Mouse (Mus musculus): ENCODE measurements around the gene Arhgap22. TPM values are rescaled to one million over a fixed set of nuclear protein-coding genes. Genes with fewer than 3 reads are reported as not detected.

The Arhgap22 gene
- total RNA-seq (2023; ENCODE audit: inconsistent age): not detected in 4 replicates

GRCm38 (mm10) chr14:33213823-33214766 lies at the start of gene Arhgap22:
TSS of gene Arhgap22 (plus strand) at chr14:33214026.

GRCm38 (mm10) chr14:33185068-33185800 lies 28.6 kb upstream of the Arhgap22 start, which contains the start of gene Wdfy4:
TSS of gene Wdfy4 (minus strand) at chr14:33185508.

Other genes with a start within 250 kb of the Arhgap22 start
- not detected in 4 replicates for gene Lrrc18, start 222.6 kb upstream of the Arhgap22 start, total RNA-seq (2023; ENCODE audit: inconsistent age)
- gene Wdfy4, start 28.5 kb upstream of the Arhgap22 start, total RNA-seq (2023; ENCODE audit: inconsistent age): 528 to 595 TPM (median 575 TPM) in 4 replicates
- gene Mapk8, start 233.1 kb downstream of the Arhgap22 start, total RNA-seq (2023; ENCODE audit: inconsistent age): 29.2 to 36.0 TPM (median 31.6 TPM) in 4 replicates